Mouse (Mus musculus) fibroblast of lung, adult 2 months (primary cell): Measurements from ENCODE around the gene Sco2.

Experiments
- DNase-seq: peaks from one replicate; pipeline ENCODE4 v3.0.0-alpha.2; 2011; ENCODE audit warnings: low read depth

The Sco2 gene

GRCm38 (mm10) chr15:89323656-89324055 lies 50.0 kb downstream of the Sco2 start:
- DNase-seq, result no peak

- DNase-seq, result no peak
Measured at GRCm38 (mm10) chr15:89322670-89323522, 50.8 kb downstream of the Sco2 start, which contains the start of gene Adm2. Gene Adm2 (plus strand): TSS chr15:89322720.
